Mouse (Mus musculus) neural tube, embryonic 10.5 days (tissue): ENCODE measurements around the gene Tmem163.

Experiments
- DNase-seq: peaks from one replicate; pipeline ENCODE4 v3.0.0-alpha.2; 2017; ENCODE audit warnings: low spot score; ENCODE audit errors: extremely low spot score

Gene Tmem163

GRCm38 (mm10) chr1:127575692-127576091 lies 103.7 kb downstream of the Tmem163 start:
- DNase-seq = peak; percentile 30

DNA sequence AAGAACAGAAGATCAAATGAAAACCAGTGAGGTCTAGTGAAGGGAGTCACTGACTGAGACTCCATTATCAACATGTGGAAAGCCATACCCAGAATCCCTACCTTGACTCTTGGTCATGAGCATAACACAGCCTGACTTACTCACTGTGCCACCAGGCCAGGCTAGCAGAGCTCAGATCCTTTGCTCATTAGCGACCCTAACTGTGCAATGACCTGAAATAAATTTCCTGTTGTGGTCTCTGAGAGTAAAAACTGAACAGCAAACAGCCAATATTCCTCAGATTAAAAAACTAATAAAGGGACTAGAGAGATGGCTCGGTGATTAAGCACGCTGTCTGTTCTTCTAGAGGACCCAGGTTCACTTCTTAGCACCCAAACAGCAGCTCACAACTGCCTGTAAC lies 106.2 kb downstream of the Tmem163 start:
- no peak for DNase-seq

DNA sequence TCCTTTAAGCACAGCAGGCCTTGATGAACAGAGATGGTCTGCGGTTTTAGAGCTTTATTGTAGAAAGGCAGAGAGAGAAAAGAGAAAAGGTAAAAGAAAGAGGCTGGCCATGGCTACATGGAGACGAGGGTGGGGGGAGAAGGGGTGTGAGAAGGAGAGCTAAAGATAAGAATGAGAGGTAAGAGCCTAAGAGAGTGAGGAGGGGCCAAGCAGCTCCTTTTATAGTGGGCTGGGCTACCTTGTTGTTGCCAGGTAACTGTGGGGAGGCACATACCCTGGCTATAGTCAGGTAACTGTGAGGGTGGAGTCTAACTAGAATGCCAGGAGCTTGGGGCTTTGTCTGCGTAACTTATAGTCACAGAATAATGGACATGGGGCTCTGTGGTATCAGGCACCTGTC lies 110.7 kb downstream of the Tmem163 start:
- DNase-seq = no peak

DNA sequence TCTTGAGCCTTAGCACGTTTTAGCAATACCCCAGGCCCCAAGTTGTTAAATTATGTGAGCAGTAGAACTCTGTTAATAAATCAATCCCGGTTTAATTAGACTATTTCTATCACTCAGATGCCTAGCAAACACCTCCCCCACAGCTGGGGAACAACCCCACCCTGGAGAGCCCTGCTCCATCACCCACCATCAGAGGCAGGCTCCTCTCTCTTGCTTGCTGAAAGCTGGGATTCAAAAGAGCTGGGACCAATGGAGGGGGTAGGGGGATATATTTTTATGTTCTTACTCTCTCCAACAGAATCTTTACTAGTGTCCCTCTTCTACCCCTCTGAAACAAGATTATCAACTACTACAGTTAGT lies 122.9 kb downstream of the Tmem163 start:
- DNase-seq = no peak

DNA sequence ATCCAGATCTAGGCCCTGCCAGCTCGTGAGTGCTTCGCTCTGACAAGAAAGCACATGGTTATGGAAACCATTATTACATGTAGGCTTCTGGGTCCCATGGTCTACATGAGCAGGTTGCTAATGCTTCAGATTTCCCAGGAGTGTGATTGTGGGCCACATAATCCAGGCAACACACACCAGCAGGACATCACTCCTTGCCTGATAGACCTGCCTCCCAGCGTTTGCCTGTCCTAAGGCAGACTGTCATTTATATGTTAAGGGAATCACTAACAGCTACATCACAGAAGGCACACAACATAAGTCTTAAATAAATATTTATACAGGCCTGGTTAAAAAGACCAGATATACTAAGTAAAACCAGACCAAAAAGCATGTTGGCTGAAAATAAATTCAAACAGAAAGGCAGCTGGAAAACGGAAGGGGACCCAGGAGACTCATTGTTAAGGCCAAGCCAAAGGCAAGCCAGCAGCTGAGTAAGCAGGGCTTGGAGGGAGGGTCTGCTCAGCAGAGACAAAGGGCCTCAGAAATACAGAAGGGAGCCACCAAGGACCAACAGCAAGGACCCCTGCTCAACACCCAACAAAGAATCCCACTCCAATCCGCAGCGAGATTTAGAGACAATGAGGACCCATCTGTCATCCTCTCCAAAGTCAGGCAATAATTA lies 123.4 kb downstream of the Tmem163 start:
- peak; percentile 40 for DNase-seq

GRCm38 (mm10) chr1:127548078-127548477 lies 131.3 kb downstream of the Tmem163 start:
- DNase-seq = no peak

DNA sequence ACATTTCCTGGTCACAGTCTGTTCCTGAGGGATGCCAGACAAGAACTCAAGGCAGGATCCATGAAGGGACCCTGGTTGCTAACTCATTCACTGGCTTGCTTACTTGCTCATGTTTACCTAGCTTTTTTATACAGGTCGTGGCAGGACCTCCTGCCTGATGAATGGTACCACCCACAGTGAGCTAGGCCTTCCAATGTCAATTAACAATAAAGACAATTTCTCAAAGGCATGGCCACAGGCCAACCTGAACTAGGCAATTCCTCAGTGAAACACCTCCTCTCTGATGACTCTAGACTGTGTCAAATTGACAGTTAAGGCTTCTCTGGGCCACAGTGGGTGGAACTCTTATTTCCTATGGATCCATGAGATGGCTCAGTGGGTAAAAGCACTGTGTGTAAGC lies 136.6 kb downstream of the Tmem163 start:
- no peak for DNase-seq

DNA sequence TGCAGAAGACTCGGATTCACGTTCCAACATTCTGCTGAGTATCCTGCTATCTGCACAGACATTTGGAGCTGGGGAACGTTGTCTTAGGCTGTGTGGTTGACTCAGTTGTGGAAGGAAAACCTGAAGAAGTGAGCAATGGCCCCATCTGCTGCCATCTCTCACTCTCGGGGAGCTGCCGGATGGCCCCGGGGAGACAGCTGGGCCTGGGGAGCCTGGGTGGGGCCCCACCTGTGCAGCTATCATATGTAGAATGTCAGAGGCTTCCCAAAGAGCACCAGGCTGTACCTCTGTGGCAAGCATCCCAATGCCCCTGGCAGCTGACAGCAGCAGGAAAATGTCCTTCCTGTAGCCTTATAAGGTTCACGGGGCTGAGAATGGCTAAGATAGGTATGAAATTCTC lies 137.4 kb downstream of the Tmem163 start:
- no peak for DNase-seq

- DNase-seq = no peak
Observed at GRCm38 (mm10) chr1:127541522-127541921, 137.8 kb downstream of the Tmem163 start.

DNA sequence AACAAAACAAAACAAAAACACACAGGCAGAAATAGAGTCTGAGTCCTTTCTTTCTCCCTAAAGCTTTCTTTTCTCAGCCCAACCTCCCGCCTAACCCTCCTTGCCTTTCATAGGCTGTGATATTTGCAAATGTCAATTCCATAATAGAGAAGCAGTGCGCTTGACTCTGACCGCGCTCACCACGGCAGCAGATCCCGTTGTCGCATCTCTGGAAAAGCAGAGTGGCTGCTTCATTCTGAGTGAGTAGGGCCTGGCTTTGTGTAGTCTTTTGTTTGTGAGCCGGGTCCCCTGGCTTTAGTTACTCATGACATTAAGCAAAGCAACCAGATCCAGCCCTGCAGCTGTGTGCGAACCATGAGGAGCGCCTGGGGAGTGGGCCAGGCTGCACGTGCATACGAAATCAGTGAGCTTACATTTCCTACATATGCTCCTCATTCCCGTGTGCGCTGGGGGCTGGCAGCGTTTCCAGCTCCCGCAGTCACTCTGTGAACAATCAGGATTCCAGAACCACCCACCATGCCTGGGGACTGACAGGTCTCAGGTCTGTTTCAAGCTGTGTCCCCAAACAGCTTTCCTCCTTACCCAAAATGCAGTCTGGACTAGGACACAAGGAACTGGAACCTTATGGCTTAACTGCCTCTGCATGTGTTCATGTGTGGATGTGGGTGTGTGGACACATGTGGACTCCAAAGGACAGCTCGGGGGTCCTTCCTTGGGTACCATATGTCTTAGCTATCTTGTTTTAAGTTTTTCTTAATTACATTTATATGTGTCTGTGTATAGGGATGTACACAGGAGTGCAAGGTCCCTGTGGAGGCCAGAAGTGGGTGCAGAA lies 141.9 kb downstream of the Tmem163 start:
- peak; percentile 47 for DNase-seq

DNA sequence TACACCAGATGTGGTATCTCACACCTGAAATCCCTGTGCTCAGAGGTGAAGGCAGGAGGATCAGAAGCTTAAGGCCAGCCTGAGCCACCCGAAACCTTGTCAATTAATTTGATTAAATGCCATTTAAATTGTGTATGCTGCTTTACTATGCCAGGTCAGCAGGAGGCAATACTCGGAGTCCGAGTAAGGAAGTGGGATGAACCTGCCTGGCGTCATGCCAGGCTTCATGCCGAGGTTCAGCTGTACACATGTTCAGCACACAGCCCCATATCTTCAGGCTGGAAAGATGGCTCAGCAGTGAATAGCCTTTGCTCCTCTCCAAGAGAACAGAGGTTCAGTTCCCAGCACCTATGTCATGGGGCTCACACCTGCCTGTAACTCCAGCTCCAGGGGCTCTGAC lies 142.9 kb downstream of the Tmem163 start:
- no peak for DNase-seq

GRCm38 (mm10) chr1:127531723-127532122 lies 147.6 kb downstream of the Tmem163 start:
- DNase-seq = no peak

DNA sequence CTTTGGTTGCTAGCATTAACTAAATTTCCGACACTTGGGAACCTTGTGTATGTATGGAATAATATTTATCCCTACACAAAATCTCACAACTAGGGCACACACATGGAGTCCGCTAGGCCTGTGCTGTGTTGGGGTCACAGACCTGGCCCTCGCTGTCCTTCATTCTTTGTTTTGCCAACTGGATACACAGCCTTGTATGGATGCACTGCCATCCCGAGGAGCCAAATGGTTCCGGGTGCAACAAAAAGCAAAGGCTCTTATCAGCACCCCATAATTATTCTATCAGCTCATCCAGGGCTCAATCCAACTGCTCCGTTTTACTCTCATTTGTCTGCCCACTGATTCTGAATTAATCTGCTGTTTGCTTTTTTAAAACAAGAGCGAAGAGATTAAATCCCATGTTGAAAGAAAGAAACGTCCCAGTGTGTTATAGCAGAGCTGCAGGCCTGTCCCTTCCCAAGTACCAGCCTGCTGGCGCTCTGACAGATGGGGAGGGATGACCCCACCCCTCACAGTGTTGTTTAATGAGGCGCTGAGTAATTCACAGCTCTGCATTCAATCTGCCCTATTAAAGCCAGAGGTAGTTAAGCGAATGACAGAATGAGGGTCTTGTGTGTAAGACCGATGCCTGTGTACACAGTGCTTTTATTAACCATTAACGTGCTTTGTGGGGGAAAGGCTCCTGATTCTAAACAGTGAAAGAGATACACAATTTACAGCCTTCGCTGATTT lies 148.3 kb downstream of the Tmem163 start:
- peak; percentile 45 for DNase-seq

DNA sequence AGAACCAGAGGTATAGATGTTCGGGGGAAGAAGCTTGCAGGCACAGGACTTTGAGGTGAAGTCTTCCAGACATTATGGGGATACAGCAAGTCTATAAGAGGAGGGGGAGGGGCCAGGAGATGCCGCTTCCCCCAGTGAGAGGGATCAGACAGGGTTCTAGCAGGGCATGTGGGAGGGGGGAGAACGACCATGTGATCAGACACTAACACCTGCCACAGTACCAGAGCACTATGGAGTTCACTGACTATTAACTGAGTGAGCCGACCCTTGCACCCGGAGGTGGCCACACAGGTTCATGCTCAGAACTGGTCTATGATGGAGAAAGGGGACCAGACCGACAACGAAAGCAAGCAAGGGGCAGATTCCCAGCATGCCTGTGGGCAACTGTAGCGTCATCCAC lies 156.0 kb downstream of the Tmem163 start:
- no peak for DNase-seq

DNA sequence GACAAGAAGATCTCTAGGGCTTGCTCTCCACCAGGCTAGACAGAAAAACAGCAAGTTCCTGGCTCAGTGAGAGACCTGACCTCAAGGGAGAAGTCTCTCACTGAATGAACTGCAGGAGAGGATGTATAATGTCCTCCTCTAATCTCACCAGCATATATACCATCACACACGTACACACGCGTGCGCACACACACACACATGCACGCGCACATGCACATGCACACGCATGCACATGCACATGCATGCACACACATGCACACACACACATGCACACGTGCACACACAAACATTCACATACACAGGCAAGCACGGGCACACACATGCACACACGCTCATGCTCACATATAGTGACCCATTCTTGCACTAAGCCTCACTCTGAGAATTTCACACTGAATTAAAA lies 164.5 kb downstream of the Tmem163 start:
- DNase-seq = no peak

DNA sequence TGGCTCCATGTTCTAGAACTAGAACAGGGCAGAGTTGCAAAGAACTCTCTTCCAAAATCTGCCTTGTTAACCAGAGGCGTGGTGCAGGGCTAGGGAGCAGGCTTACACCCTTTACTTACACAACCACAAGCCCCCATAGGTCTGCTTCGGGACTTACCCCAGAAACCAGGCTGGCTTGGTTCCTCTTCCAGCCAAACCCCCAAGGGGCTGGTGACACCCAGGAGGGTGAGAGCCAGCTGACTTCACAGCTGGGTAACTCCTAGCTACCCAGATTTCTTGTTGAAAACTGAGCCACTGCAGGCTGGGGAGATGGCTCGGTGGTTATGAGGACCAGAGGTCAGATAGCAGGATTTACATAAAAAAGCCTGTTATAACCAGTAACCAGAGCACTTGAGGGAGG lies 164.9 kb downstream of the Tmem163 start:
- DNase-seq = no peak

DNA sequence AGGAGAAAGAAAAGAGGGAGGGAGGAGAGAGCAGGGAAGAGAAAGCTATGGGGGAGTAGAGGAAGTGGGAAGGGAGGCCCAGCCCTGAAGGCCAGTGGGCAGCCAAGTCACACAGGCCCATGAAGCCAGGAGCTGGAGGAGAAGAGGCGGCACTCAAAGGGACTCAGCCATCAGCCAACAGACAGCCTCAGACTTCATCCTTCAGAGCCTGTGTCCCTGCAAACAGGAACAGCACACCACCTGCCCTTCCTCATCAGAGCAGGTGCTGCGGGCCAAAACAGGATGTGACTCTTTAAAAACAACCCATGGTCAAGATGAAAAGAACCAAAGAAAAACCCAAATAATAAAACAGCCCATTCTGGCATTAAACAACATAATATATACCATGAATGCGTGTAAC lies 165.7 kb downstream of the Tmem163 start:
- no peak for DNase-seq

DNA sequence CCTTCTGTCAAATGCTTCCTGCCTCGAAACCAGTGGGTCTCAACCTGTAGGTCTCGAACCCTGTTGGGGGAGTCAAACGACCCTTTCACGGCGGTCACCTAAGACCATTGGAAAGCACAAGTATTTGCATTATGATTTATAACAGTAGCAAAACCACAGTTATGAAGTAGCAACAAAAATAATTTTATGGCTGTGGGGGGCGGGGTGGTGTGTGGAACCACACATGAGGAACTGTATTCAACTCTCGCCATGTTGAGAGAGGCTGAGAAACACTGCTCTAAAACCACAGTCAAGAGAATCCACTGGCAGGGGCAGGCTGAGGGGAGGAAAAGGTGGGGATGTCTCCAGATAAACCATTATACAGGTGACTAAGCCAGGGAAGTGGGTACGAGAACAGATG lies 166.2 kb downstream of the Tmem163 start:
- no peak for DNase-seq

GRCm38 (mm10) chr1:127512709-127513108 lies 166.6 kb downstream of the Tmem163 start:
- no peak for DNase-seq

GRCm38 (mm10) chr1:127511362-127511761 lies 168.0 kb downstream of the Tmem163 start:
- no peak for DNase-seq

DNA sequence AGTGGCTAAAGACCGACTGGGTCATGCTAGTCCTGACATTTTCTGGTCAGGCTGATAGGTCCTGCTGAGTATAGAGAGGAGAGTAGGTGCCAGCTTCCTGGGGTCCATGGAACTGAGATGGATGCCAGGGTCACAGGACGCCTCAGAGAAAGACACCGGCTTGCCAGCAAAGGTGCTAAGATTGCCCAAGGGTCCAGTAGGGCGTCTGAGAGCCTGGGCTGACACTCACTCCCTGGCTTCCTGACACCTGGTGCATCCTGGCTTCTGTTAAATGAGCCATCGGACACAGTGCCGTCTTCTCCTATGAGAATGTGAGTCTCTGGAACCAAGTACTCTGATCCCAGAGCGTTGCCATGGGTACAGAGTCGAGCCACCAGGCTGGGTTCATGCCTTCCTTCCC lies 170.4 kb downstream of the Tmem163 start:
- DNase-seq = no peak

- no peak for DNase-seq
Observed at GRCm38 (mm10) chr1:127508067-127508739, 171.1 kb downstream of the Tmem163 start.
